Mouse (Mus musculus) MEL (cell line): ENCODE data around the gene Sidt2. TPM values are rescaled to one million over a fixed set of nuclear protein-coding genes. Genes with fewer than 3 reads are reported as not detected.

Experiments
- DNase-seq: peaks from one replicate; pipeline ENCODE4 v3.0.0; 2011; ENCODE audit warnings: low read depth, low spot score
- H3K27ac ChIP-seq: 2 replicates; pipeline ENCODE4 v1.5.1; 2012; ENCODE audit warnings: low read depth, mild to moderate bottlenecking, control low read depth, low read length, moderate library complexity; ENCODE audit not compliant: control insufficient read depth
- H3K27me3 ChIP-seq, 2 experiments: fragments of 150-350 bp in 1 of 2; sonication (generic) in 1 of 2; 2 replicates each; pipeline ENCODE4 v1.6.1; 2012; ENCODE audit warnings: low read length in 2 of 2, mild to moderate bottlenecking in 2 of 2, improper control_type of control experiment in 1 of 2, moderate library complexity in 1 of 2; ENCODE audit not compliant: insufficient read depth in 2 of 2, control insufficient read depth in 1 of 2
- H3K36me3 ChIP-seq, 2 experiments: 2 replicates each; pipeline ENCODE4 v1.6.1; 2012 to 2014; ENCODE audit warnings: low read length in 2 of 2, improper control_type of control experiment in 1 of 2, inconsistent platforms in 1 of 2, mild to moderate bottlenecking in 1 of 2; ENCODE audit not compliant: insufficient read depth in 2 of 2, control insufficient read depth in 1 of 2
- H3K4me1 ChIP-seq, 2 experiments: fragments of 150-350 bp in 1 of 2; sonication (generic) in 1 of 2; 2 replicates each; pipeline ENCODE4 v1.6.1; 2012; ENCODE audit warnings: low read length in 2 of 2, improper control_type of control experiment in 1 of 2, mild to moderate bottlenecking in 1 of 2; ENCODE audit not compliant: insufficient read depth in 2 of 2, control insufficient read depth in 1 of 2
- H3K4me3 ChIP-seq, 2 experiments: fragments of 150-350 bp in 1 of 2; sonication (generic) in 1 of 2; 2 replicates each; pipeline ENCODE4 v1.5.1; 2012; ENCODE audit warnings: low read depth in 2 of 2, low read length in 2 of 2, mild to moderate bottlenecking in 2 of 2, moderate library complexity in 2 of 2, control low read depth in 1 of 2, improper control_type of control experiment in 1 of 2; ENCODE audit not compliant: control insufficient read depth in 1 of 2, insufficient read depth in 1 of 2
- H3K79me2 ChIP-seq: 2 replicates; pipeline ENCODE4 v1.6.1; 2012; ENCODE audit warnings: mild to moderate bottlenecking, low read length, moderate library complexity; ENCODE audit not compliant: control insufficient read depth, poor library complexity, insufficient read depth
- H3K9ac ChIP-seq: 2 replicates; pipeline ENCODE4 v1.6.1; 2012; ENCODE audit warnings: low read depth, mild to moderate bottlenecking, control low read depth, low read length, moderate library complexity; ENCODE audit not compliant: control insufficient read depth, poor library complexity, severe bottlenecking
- H3K9me3 ChIP-seq: fragments of 150-350 bp; sonication (generic); replicated peaks from 2 replicates; pipeline ENCODE4 v1.6.1; 2012; ENCODE audit warnings: mild to moderate bottlenecking, low read length, improper control_type of control experiment, moderate library complexity; ENCODE audit not compliant: insufficient read depth
- BHLHE40 ChIP-seq: IDR thresholded peaks from 2 replicates; pipeline ENCODE4 v1.6.1; 2012; ENCODE audit warnings: low read depth, mild to moderate bottlenecking, inconsistent platforms, low read length, improper control_type of control experiment, borderline replicate concordance
- E2F4 ChIP-seq: IDR thresholded peaks from 2 replicates; pipeline ENCODE4 v1.6.1; 2011; ENCODE audit warnings: low read depth, low read length, improper control_type of control experiment, borderline replicate concordance
- ELF1 ChIP-seq: IDR thresholded peaks from 2 replicates; pipeline ENCODE4 v1.6.1; 2014; ENCODE audit warnings: low read depth, mild to moderate bottlenecking, inconsistent platforms, low read length, improper control_type of control experiment, moderate library complexity
- ETS1 ChIP-seq: IDR thresholded peaks from 2 replicates; pipeline ENCODE4 v1.6.1; 2012; ENCODE audit warnings: low read depth, mild to moderate bottlenecking, inconsistent platforms, low read length, improper control_type of control experiment, moderate library complexity
- HCFC1 ChIP-seq: IDR thresholded peaks from 2 replicates; pipeline ENCODE4 v1.6.1; 2012; ENCODE audit warnings: low read depth, mild to moderate bottlenecking, inconsistent platforms, low read length, improper control_type of control experiment, moderate library complexity
- JUND ChIP-seq: IDR thresholded peaks from 2 replicates; pipeline ENCODE4 v1.6.1; 2011; ENCODE audit warnings: low read depth, mild to moderate bottlenecking, improper control_type of control experiment, low read length
- KAT2A ChIP-seq: conservative IDR thresholded peaks from 2 replicates; pipeline ENCODE4 v1.6.1; 2012; ENCODE audit warnings: low read depth, low read length, improper control_type of control experiment, inconsistent platforms
- MXI1 ChIP-seq: IDR thresholded peaks from 2 replicates; pipeline ENCODE4 v1.6.1; 2011; ENCODE audit warnings: mild to moderate bottlenecking, low read depth, low read length, improper control_type of control experiment
- MYC ChIP-seq: IDR thresholded peaks from 2 replicates; pipeline ENCODE4 v1.6.1; 2011; ENCODE audit warnings: low read depth, mild to moderate bottlenecking, low read length, improper control_type of control experiment, moderate library complexity
- NELFE ChIP-seq: IDR thresholded peaks from 2 replicates; pipeline ENCODE4 v1.6.1; 2011; ENCODE audit warnings: low read depth, low read length, improper control_type of control experiment
- NRF1 ChIP-seq: IDR thresholded peaks from 2 replicates; pipeline ENCODE4 v1.6.1; 2014; ENCODE audit warnings: low read depth, mild to moderate bottlenecking, inconsistent platforms, low read length, improper control_type of control experiment, moderate library complexity; ENCODE audit not compliant: poor library complexity, insufficient read depth, severe bottlenecking
- RAD21 ChIP-seq: IDR thresholded peaks from 2 replicates; pipeline ENCODE4 v1.6.1; 2011; ENCODE audit warnings: mild to moderate bottlenecking, low read depth, low read length, improper control_type of control experiment
- SMC3 ChIP-seq: IDR thresholded peaks from 2 replicates; pipeline ENCODE4 v1.6.1; 2011; ENCODE audit warnings: low read depth, low read length, improper control_type of control experiment
- TCF12 ChIP-seq: IDR thresholded peaks from 2 replicates; pipeline ENCODE4 v1.6.1; 2014; ENCODE audit warnings: low read depth, mild to moderate bottlenecking, inconsistent platforms, low read length, improper control_type of control experiment, moderate library complexity
- UBTF ChIP-seq: IDR thresholded peaks from 2 replicates; pipeline ENCODE4 v1.6.1; 2012; ENCODE audit warnings: low read depth, mild to moderate bottlenecking, inconsistent platforms, low read length, improper control_type of control experiment, moderate library complexity, borderline replicate concordance; ENCODE audit not compliant: insufficient read depth
- USF1 ChIP-seq: IDR thresholded peaks from 2 replicates; pipeline ENCODE4 v1.6.1; 2014; ENCODE audit warnings: low read depth, mild to moderate bottlenecking, inconsistent platforms, low read length, improper control_type of control experiment, moderate library complexity
- ZC3H11A ChIP-seq: IDR thresholded peaks from 2 replicates; pipeline ENCODE4 v1.6.1; 2012; ENCODE audit warnings: low read depth, mild to moderate bottlenecking, inconsistent platforms, low read length, improper control_type of control experiment
- ZNF384 ChIP-seq: IDR thresholded peaks from 2 replicates; pipeline ENCODE4 v1.6.1; 2012; ENCODE audit warnings: low read depth, mild to moderate bottlenecking, inconsistent platforms, low read length, improper control_type of control experiment
- polyA plus RNA-seq, 2 experiments: library from polyadenylated mRNA; stranded (reverse) in 1 of 2; unstranded in 1 of 2; fragments of >175 nt in 1 of 2; fragments of >200 nt in 1 of 2; gene quantifications; 2 replicates each; pipeline versions ENCODE4 v1.2.1 to v1.2.4; 2012; ENCODE audit warnings: low replicate concordance in 2 of 2, low read depth in 1 of 2; ENCODE audit not compliant: insufficient read length in 2 of 2, insufficient read depth in 1 of 2, missing spikeins in 1 of 2
- total RNA-seq: library from RNA; depleted of rRNA; stranded (reverse); fragments of 300-350 nt; gene quantifications from 2 replicates; pipeline ENCODE4 v1.2.3, GENCODE M21; 2012

The Sidt2 gene
- total and polyA plus RNA-seq, 3 experiments = 27.0 to 71.8 TPM; not detected in 1

DNA sequence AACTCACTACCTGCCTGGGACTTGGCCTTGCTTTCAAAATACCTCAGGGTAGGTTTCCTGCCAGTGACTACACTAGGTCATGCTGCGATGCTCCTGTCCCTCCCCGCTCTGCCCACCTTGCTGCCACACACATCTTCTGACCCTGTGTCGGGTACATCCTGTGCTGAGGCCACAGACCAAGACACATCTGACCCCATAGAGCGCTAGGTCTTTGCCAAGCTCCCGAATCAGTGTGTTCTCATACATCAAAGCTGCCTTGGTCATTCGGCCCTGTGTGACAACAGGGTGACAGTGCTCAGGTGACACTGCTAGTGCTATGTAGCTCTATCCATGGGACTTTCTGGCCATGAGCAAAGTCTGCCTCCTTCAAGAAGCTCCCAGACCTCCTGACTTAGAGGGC lies 15.3 kb downstream of the Sidt2 start:
- Histone ChIP-seq H3K4me3 (no peak overlapping the region), H3K79me2 (no peaks in the 10 kb centered on the region)

DNA sequence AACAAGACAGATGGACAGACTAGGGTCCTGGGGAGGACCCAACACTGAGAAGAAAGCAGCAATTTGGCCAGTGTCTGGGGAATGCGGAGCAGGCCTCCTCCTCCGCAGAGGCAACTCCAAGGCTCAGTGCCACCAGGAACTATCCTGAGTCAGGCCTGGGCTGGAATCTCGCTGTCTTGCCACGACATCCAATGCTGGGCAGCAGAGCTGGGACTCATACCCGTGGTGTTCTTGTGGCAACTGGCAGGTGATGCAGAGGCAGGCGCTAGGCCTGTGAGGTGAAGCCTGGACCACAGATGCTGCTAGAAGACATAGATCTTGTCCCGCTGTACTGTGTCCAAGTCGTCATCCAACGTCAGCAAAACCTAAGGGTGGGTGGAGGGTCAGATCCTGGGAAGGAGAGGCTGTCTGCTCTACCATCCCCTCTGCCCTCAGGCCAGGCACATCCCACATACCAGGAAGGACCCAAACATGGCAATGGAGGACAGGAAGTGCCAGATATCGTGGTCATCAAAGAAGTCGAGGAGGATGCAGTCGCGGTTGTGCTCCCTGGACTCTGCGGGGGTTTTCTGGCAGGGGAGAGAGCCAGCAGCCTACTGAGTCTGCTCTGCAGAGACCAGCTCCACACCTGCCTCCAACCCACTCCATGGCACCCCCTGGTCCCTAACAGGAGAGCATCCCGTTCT lies 16.0 kb downstream of the Sidt2 start:
- no peak for DNase-seq
- Histone ChIP-seq H3K4me3 (no peak overlapping the region), H3K9ac (no peak overlapping the region), H3K27me3 (no peaks in the 10 kb centered on the region), H3K79me2 (no peaks in the 10 kb centered on the region), H3K4me1 (no peaks in the 10 kb centered on the region), H3K27ac (no peak overlapping the region), H3K36me3 (no peaks in the 10 kb centered on the region; a peak in 1 of 4 replicates), H3K9me3 (no peaks in the 10 kb centered on the region)
- TF ChIP-seq ELF1 = no peak
- no peak for TF ChIP-seq ZNF384
- TF ChIP-seq BHLHE40 = no peak
- no peak for TF ChIP-seq E2F4
- TF ChIP-seq TCF12 = no peak
- TF ChIP-seq SMC3 = no peak
- TF ChIP-seq RAD21 = no peak
- TF ChIP-seq HCFC1 = no peak
- TF ChIP-seq USF1 = no peak
- no peak for TF ChIP-seq UBTF
- no peak for TF ChIP-seq ZC3H11A
- no peak for TF ChIP-seq KAT2A
- no peak for TF ChIP-seq ETS1
- TF ChIP-seq MXI1 = no peak

More for the DNA sequence above, 15.3 kb downstream of the Sidt2 start:
- Histone ChIP-seq H3K4me1 (no peaks in the 10 kb centered on the region), H3K27ac (no peak overlapping the region), H3K36me3 (no peaks in the 10 kb centered on the region; a peak in 1 of 4 replicates), H3K9ac (no peak overlapping the region), H3K9me3 (no peaks in the 10 kb centered on the region), H3K27me3 (no peaks in the 10 kb centered on the region)
- DNase-seq = no peak
- no peak for TF ChIP-seq NELFE
- TF ChIP-seq JUND = no peak
- no peak for TF ChIP-seq NRF1
- no peak for TF ChIP-seq MYC
